Mouse (Mus musculus): ENCODE data around the gene Rpl11.

DNA sequence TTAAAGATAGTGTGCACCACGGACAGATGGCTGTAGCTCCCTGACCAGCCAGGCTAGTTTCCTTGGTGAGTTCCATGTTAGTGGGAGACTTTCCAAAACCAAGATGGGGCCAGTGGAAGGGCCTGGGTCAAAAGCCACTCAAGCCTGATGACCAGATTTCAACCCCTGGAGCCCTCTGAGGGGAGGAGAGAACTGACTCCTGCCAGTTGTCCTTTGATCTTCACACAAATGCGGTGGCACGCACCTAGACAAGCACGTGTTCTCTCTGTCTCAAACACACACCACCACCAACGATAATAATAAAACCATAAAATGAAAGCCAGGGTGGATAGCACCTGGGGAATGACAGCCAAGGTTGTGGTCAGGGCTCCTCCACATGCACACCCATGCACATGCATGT lies 34.0 kb upstream of the Rpl11 start:
- TF ChIP-seq CTCF (IDR thresholded peaks at IDR 0.05; ENCODE audit: insufficient read depth, low read length) (no peak), POLR2A (IDR thresholded peaks at IDR 0.05; ENCODE audit: borderline replicate concordance, extremely low read depth, low read depth, low read length) (no peak)
